Mouse (Mus musculus): ENCODE measurements around the gene Syt12. TPM values are rescaled to one million over a fixed set of nuclear protein-coding genes. Genes with fewer than 3 reads are reported as not detected.

Syt12 gene
- polyA plus RNA-seq, 1 experiment from 2014 or later, result 2.4 TPM

Other genes starting within 250 kb of the Syt12 start
- 26.4 and 28.2 TPM in 2 replicates for gene Pold4, start 245.5 kb downstream of the Syt12 start, polyA plus RNA-seq (2014; fragmentation: Nextera tagmentation; extraction: Ambion mirVana)
- 10.7 and 13.0 TPM in 2 replicates for gene Ssh3, start 208.3 kb downstream of the Syt12 start, polyA plus RNA-seq (2014; fragmentation: Nextera tagmentation; extraction: Ambion mirVana)
- 5.2 and 8.3 TPM in 2 replicates for gene Ankrd13d, start 194.3 kb downstream of the Syt12 start, polyA plus RNA-seq (2014; fragmentation: Nextera tagmentation; extraction: Ambion mirVana)
- 17.7 and 17.8 TPM in 2 replicates for gene Grk2, start 171.2 kb downstream of the Syt12 start, polyA plus RNA-seq (2014; fragmentation: Nextera tagmentation; extraction: Ambion mirVana)
- 43.4 and 69.6 TPM in 2 replicates for gene Kdm2a, start 79.2 kb downstream of the Syt12 start, polyA plus RNA-seq (2014; fragmentation: Nextera tagmentation; extraction: Ambion mirVana)
- gene Rhod, start 38.0 kb downstream of the Syt12 start, polyA plus RNA-seq (2014; fragmentation: Nextera tagmentation; extraction: Ambion mirVana), result 40.7 and 43.4 TPM in 2 replicates
- gene 2010003K11Rik, start 21.1 kb upstream of the Syt12 start, polyA plus RNA-seq (2014; fragmentation: Nextera tagmentation; extraction: Ambion mirVana), result not detected in 2 replicates
- gene Pcx, start 33.0 kb upstream of the Syt12 start, polyA plus RNA-seq (2014; fragmentation: Nextera tagmentation; extraction: Ambion mirVana), result 10.0 and 16.7 TPM in 2 replicates
- 12.6 and 15.4 TPM in 2 replicates for gene Lrfn4, start 138.2 kb upstream of the Syt12 start, polyA plus RNA-seq (2014; fragmentation: Nextera tagmentation; extraction: Ambion mirVana)
- gene Rce1, start 148.2 kb upstream of the Syt12 start, polyA plus RNA-seq (2014; fragmentation: Nextera tagmentation; extraction: Ambion mirVana), result 73.1 and 85.0 TPM in 2 replicates
- gene Gm960, start 221.2 kb upstream of the Syt12 start, polyA plus RNA-seq (2014; fragmentation: Nextera tagmentation; extraction: Ambion mirVana), result 3.4 and 5.2 TPM in 2 replicates
- 1.8 and 2.9 TPM in 2 replicates for gene Sptbn2, start 233.7 kb upstream of the Syt12 start, polyA plus RNA-seq (2014; fragmentation: Nextera tagmentation; extraction: Ambion mirVana)